Mouse (Mus musculus): ENCODE data around the gene Rtf2. TPM values are rescaled to one million over a fixed set of nuclear protein-coding genes. Genes with fewer than 3 reads are reported as not detected.
A peak's percentile ranks its signal among the peaks of the same experiment; 100 is the strongest.

Gene Rtf2
- 10 to 100 TPM; 68.3 to 72.9 TPM for total RNA-seq (2021)

DNA sequence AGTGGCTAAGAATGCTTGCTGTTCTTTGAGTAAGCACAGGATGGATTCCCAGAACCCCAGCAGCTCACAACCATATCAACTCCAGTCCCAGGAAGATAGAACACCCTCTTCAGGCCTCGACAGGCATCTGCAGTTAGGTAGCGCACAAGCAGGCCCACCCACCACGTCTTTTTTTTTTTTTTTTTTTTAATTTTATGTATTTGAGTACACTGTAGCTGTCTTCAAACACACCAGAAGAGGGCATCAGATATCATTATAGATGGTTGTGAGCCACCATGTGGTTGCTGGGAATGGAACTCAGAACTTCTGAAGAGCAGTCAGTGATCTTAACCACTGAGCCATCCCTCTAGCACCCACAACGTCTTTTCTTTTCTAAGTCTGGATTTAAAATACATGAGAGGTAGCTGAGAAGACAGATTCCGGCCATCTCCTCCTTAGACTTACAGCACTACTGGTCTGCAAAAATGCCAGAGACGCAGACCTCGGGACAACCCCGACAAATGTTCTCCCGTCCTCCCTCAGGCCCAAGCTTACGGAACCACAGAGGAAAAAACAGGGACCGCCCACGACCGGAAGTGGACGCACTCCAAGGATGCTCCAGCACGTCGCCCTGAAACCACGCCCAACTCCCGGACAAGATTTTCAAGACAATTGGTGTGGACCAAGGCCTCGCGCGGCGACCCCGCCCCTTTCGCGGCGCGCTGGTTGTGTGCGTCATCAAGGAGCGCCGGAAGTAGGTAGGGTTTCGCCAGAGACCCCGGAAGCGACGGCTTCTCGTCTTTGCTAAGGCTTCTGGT is at the start of gene Rtf2:
Gene Rtf2 (plus strand): TSS at position 714 of the 797 bp plus-strand sequence.
- peak; percentile 99 for DNase-seq (ENCODE audit: extremely low spot score in 1 of 2, low spot score in 1 of 2)

- no peak for DNase-seq (ENCODE audit: extremely low spot score in 1 of 2, low spot score in 1 of 2)
Measured at GRCm38 (mm10) chr2:172392041-172392521, 48.3 kb upstream of the Rtf2 start.

DNA sequence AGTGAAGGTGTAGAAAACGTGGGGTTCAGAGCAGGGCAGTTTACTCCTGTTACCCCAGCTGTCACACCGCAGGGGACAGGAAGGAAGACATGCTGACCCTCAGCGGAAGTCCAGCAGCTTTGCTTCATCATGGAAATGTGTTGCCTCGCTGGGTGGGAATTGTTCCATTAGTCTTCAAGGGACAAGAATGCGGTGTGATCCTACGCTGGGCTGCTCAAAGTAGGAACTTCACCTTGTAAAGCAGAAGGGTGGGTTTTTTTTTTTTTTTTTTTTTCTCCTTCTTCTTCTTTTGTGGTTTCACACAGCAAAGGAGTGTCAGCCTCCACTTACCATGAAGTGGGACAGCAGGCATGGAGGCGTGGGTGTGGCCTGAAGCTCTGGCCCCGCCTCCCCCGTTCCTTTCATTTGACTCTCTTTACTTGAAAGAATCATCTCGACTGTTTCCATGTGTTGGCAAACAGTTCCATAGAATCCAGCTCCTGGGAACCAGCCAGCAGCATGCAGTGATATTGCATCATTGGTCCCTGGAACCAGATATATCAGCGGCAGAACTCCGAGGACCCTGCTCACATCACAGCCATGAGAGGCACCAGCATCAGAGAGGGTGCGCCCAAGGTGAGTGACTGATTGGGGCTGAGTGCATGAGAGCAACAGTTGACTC is 46.8 kb upstream of the Rtf2 start, which contains the start of gene Cass4:
Gene Cass4 (plus strand): TSS at position 404 of the 661 bp plus-strand sequence.
- DNase-seq (ENCODE audit: extremely low spot score in 1 of 2, low spot score in 1 of 2) = no peak

- DNase-seq (ENCODE audit: extremely low spot score in 1 of 2, low spot score in 1 of 2) = no peak
Measured at GRCm38 (mm10) chr2:172394052-172394392, 46.3 kb upstream of the Rtf2 start.

DNA sequence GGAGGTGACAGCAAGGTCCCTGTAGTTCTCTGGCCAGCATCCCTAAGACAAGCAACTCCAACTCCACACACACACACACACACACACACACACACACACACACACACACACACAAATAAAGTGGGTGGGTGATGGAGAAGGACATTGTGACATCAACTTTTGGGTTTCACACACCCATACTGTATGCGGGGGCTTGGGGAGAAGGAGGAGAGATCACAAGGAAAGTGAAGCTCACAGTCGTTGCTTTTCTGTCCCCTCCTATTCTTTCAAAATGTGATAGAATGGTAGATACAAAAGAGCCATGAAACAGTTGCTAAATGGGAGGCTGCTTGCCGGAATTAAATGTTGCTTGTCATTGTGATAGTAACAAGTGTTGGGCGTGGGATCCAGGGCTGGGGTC is 45.7 kb upstream of the Rtf2 start:
- no peak for DNase-seq (ENCODE audit: extremely low spot score in 1 of 2, low spot score in 1 of 2)

- no peak for DNase-seq (ENCODE audit: extremely low spot score in 1 of 2, low spot score in 1 of 2)
Measured at GRCm38 (mm10) chr2:172395961-172396360, 44.4 kb upstream of the Rtf2 start.

DNA sequence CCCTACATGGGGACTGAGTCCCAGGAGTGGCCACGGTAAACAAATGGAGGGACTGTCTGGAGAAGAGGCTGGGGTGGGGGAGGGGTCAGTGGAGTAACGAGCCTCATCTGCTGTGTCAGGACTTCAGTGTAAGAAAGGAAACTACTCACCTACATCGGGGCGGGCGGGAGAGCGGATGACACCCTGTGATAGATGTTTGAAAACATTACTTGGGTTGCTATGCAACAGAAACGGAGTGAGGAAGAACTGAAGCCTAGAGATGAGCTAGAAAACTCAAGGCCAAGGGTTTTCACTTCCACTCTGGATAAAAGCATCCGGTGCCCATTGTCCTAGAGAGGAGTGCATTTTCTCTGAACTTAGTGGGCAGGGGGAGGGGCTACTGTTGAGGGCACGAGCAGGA is 40.5 kb upstream of the Rtf2 start:
- no peak for DNase-seq (ENCODE audit: extremely low spot score in 1 of 2, low spot score in 1 of 2)

DNA sequence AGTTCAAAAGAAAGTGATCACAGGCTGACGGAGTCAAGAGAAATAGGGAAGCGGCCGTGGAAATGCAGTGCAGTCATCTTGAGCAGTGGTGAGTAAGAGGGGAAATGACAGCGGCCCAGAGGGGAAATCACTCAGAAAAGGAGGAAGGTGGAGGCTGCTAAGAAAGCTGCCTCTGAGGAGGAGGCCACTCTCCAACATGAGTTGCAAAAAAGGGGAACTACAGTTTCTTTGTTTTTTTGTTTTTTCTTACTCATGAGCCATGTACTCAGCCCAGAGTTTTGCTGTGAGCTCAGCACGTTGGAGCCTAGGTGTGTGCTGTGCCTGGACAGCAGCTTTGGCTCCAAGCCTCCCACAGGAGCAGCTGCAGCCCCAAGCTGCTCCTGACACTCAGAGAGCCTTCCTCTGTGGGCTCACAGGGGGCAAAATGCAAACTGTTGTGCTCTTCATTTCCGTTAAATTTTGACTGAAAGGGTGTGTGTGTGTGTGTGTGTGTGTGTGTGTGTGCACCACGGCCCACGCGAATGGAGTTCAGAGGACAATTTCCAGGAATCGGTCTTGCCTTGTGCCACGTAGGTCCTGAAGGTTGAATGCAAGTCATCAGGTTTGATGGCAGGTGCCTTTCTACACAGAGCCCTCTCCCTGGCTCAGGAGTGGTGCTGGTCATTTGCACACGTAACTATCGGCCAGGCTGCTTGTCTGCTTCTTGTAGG is 39.1 kb upstream of the Rtf2 start:
- no peak for DNase-seq (ENCODE audit: extremely low spot score in 1 of 2, low spot score in 1 of 2)

DNA sequence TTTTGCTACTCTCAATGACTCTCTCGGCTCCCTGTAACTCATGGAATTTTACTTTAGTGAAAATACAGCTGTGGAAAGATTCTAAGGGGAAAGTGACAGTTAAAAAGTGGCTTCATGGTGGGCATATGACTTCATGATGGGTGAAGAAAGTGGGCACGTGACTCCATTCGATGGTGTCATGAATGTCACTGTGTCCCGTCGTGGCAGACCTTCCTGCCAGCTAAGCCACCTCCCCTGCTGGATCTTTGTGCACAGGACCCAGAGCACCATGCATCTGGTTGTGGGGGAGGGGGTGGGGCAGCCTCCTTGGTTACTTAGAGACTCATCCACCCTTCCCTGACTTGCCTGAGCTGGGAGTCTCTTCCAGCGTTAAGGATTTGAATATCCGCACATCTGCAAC is 36.1 kb upstream of the Rtf2 start:
- no peak for DNase-seq (ENCODE audit: extremely low spot score in 1 of 2, low spot score in 1 of 2)

- no peak for DNase-seq (ENCODE audit: extremely low spot score in 1 of 2, low spot score in 1 of 2)
Measured at GRCm38 (mm10) chr2:172405011-172405410, 35.3 kb upstream of the Rtf2 start.

DNA sequence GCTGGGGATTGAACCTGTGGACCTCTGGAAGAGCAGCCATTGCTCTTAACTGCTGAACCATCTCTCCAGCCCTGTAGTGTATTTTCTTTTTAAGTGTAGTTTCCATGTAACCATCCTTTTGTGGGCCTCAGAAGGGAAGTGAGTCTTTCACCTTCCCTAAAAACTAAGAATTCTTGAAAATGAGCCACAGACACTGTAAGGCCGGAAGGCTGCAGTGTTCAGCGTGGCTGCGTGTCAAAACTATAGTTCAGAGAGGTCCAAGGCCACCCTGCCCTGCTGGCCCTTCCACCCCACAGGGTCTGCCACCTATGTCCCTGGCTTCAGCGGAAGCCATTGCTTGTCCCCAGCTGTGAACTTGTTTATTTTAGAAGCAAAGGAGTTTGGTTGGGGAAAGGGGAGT is 34.2 kb upstream of the Rtf2 start:
- DNase-seq (ENCODE audit: extremely low spot score in 1 of 2, low spot score in 1 of 2) = no peak

- DNase-seq (ENCODE audit: extremely low spot score in 1 of 2, low spot score in 1 of 2) = no peak
Measured at GRCm38 (mm10) chr2:172407499-172407898, 32.9 kb upstream of the Rtf2 start.

GRCm38 (mm10) chr2:172410686-172411085 is 29.7 kb upstream of the Rtf2 start:
- DNase-seq (ENCODE audit: extremely low spot score in 1 of 2, low spot score in 1 of 2) = no peak

DNA sequence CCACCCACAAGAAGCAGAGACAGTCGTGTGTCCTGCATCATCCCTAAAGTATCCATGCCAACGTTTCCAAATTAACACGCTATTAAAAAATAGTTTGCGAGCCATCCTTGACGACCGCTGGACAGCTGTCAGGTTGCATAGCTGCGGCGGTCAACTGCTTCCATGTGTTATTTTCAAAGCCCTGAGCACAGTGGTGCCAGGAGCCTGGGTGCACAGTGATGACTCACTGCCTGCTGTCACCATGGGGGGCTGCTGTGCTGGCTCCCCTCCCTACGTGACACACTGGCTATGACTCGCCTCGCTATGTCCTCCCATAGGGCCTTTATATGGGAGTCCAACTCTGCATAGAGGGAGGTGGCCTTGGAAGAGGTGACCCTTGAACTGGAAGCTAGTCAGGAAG is 29.3 kb upstream of the Rtf2 start:
- no peak for DNase-seq (ENCODE audit: extremely low spot score in 1 of 2, low spot score in 1 of 2)

DNA sequence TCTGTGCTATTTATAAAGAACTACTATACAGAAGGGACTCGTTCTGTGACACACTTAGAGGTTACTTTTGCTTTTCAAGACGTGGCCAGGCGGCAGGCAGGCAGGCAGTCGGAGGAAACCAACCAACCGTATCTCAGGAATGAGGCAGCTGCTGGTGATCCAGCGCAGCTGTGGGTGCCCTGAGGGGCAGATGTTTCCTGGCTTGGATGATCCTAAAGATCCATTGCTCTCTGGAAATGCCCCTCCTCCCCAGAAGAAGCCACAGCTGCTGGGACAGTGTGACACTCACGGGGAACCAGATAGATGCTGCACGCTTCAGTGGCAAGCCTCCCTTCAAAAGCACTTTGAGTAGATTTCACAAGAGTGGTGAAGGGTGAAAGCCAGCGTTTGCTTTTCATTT is 27.9 kb upstream of the Rtf2 start:
- DNase-seq (ENCODE audit: extremely low spot score in 1 of 2, low spot score in 1 of 2) = no peak

DNA sequence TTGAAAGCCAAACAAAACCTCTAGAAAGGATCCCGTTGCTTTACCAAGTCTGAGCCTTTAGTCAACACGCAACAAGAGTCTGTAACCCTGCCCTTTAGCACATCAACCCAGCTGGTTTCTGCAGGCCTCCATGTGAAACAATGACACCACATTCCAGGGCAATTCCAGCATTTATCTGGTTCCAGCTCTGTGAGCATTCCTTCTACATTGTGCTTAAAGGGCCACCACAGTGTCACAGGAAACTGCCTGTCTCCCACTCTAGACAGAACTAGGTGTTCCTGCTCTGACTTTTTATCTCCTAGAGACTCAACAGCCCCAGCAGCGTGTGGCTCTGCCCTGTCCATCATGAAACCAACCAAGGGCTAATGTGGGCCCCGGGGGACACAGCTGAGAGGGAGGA is 27.1 kb upstream of the Rtf2 start:
- DNase-seq (ENCODE audit: extremely low spot score in 1 of 2, low spot score in 1 of 2) = no peak

GRCm38 (mm10) chr2:172413894-172414293 is 26.5 kb upstream of the Rtf2 start:
- DNase-seq (ENCODE audit: extremely low spot score in 1 of 2, low spot score in 1 of 2) = no peak

GRCm38 (mm10) chr2:172416218-172416617 is 24.1 kb upstream of the Rtf2 start:
- no peak for DNase-seq (ENCODE audit: extremely low spot score in 1 of 2, low spot score in 1 of 2)

DNA sequence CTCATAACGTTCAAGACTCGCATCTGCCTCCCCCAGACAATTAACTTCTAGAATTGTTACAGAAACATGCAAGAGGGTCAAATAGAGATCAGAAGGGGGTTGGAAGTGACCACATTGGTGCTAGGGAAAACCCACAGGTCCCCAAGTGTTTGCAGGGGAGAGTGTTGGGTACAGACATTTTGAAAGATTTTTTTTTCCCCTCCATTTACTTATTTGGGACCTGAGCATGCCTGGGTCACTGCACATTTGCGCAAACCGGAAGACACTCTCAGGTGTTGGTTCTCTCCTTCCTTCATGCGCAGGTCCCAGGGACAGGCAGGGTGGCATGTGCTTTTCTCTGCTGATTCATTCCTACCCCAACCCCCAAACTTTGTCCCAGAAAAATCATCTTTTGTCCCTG is 23.5 kb upstream of the Rtf2 start:
- no peak for DNase-seq (ENCODE audit: extremely low spot score in 1 of 2, low spot score in 1 of 2)

- DNase-seq (ENCODE audit: extremely low spot score in 1 of 2, low spot score in 1 of 2) = no peak
Measured at GRCm38 (mm10) chr2:172418208-172418607, 22.1 kb upstream of the Rtf2 start.

- DNase-seq (ENCODE audit: extremely low spot score in 1 of 2, low spot score in 1 of 2) = no peak
Measured at GRCm38 (mm10) chr2:172430609-172431008, 9.7 kb upstream of the Rtf2 start.

All from layer of hippocampus, postnatal 25 days (tissue).